Mouse (Mus musculus): ENCODE data around the gene Uqcc1.

The Uqcc1 gene

GRCm38 (mm10) chr2:155811821-155812396, 118.2 kb downstream of the Uqcc1 start:
- peak; percentile 81 for DNase-seq

- no peak for DNase-seq
Measured at GRCm38 (mm10) chr2:155809620-155810019, 120.5 kb downstream of the Uqcc1 start.

- no peak for DNase-seq
Measured at GRCm38 (mm10) chr2:155807408-155807807, 122.7 kb downstream of the Uqcc1 start.

GRCm38 (mm10) chr2:155806548-155806947, 123.6 kb downstream of the Uqcc1 start:
- no peak for DNase-seq

- no peak for DNase-seq
Measured at GRCm38 (mm10) chr2:155805925-155806255, 124.2 kb downstream of the Uqcc1 start.

GRCm38 (mm10) chr2:155805231-155805924, 124.7 kb downstream of the Uqcc1 start:
- no peak for DNase-seq

- no peak for DNase-seq
Measured at GRCm38 (mm10) chr2:155804053-155804452, 126.1 kb downstream of the Uqcc1 start.

GRCm38 (mm10) chr2:155802761-155803160, 127.3 kb downstream of the Uqcc1 start:
- DNase-seq: peak; percentile 38

- no peak for DNase-seq
Measured at GRCm38 (mm10) chr2:155798613-155799012, 131.5 kb downstream of the Uqcc1 start.
